Mouse (Mus musculus) MEL (cell line): ENCODE data around the gene Nudt22. TPM values are rescaled to one million over a fixed set of nuclear protein-coding genes. Genes with fewer than 3 reads are reported as not detected.

ENCODE experiments used
- DNase-seq: peaks from one replicate; pipeline ENCODE4 v3.0.0; 2011; ENCODE audit warnings: low read depth, low spot score
- H3K27ac ChIP-seq: 2 replicates; pipeline ENCODE4 v1.5.1; 2012; ENCODE audit warnings: low read depth, mild to moderate bottlenecking, control low read depth, low read length, moderate library complexity; ENCODE audit not compliant: control insufficient read depth
- H3K27me3 ChIP-seq, 2 experiments: fragments of 150-350 bp in 1 of 2; sonication (generic) in 1 of 2; 2 replicates each; pipeline ENCODE4 v1.6.1; 2012; ENCODE audit warnings: low read length in 2 of 2, mild to moderate bottlenecking in 2 of 2, improper control_type of control experiment in 1 of 2, moderate library complexity in 1 of 2; ENCODE audit not compliant: insufficient read depth in 2 of 2, control insufficient read depth in 1 of 2
- H3K36me3 ChIP-seq, 2 experiments: 2 replicates each; pipeline ENCODE4 v1.6.1; 2012 to 2014; ENCODE audit warnings: low read length in 2 of 2, improper control_type of control experiment in 1 of 2, inconsistent platforms in 1 of 2, mild to moderate bottlenecking in 1 of 2; ENCODE audit not compliant: insufficient read depth in 2 of 2, control insufficient read depth in 1 of 2
- H3K4me1 ChIP-seq, 2 experiments: fragments of 150-350 bp in 1 of 2; sonication (generic) in 1 of 2; 2 replicates each; pipeline ENCODE4 v1.6.1; 2012; ENCODE audit warnings: low read length in 2 of 2, improper control_type of control experiment in 1 of 2, mild to moderate bottlenecking in 1 of 2; ENCODE audit not compliant: insufficient read depth in 2 of 2, control insufficient read depth in 1 of 2
- H3K4me3 ChIP-seq, 2 experiments: fragments of 150-350 bp in 1 of 2; sonication (generic) in 1 of 2; 2 replicates each; pipeline ENCODE4 v1.5.1; 2012; ENCODE audit warnings: low read depth in 2 of 2, low read length in 2 of 2, mild to moderate bottlenecking in 2 of 2, moderate library complexity in 2 of 2, control low read depth in 1 of 2, improper control_type of control experiment in 1 of 2; ENCODE audit not compliant: control insufficient read depth in 1 of 2, insufficient read depth in 1 of 2
- H3K79me2 ChIP-seq: 2 replicates; pipeline ENCODE4 v1.6.1; 2012; ENCODE audit warnings: mild to moderate bottlenecking, low read length, moderate library complexity; ENCODE audit not compliant: control insufficient read depth, poor library complexity, insufficient read depth
- H3K9ac ChIP-seq: 2 replicates; pipeline ENCODE4 v1.6.1; 2012; ENCODE audit warnings: low read depth, mild to moderate bottlenecking, control low read depth, low read length, moderate library complexity; ENCODE audit not compliant: control insufficient read depth, poor library complexity, severe bottlenecking
- H3K9me3 ChIP-seq: fragments of 150-350 bp; sonication (generic); replicated peaks from 2 replicates; pipeline ENCODE4 v1.6.1; 2012; ENCODE audit warnings: mild to moderate bottlenecking, low read length, improper control_type of control experiment, moderate library complexity; ENCODE audit not compliant: insufficient read depth
- ELF1 ChIP-seq: IDR thresholded peaks from 2 replicates; pipeline ENCODE4 v1.6.1; 2014; ENCODE audit warnings: low read depth, mild to moderate bottlenecking, inconsistent platforms, low read length, improper control_type of control experiment, moderate library complexity
- EP300 ChIP-seq, 2 experiments: IDR thresholded peaks; 2 replicates each; pipeline ENCODE4 v1.6.1; 2011; ENCODE audit warnings: improper control_type of control experiment in 2 of 2, low read length in 2 of 2, low read depth in 1 of 2, mild to moderate bottlenecking in 1 of 2
- ETS1 ChIP-seq: IDR thresholded peaks from 2 replicates; pipeline ENCODE4 v1.6.1; 2012; ENCODE audit warnings: low read depth, mild to moderate bottlenecking, inconsistent platforms, low read length, improper control_type of control experiment, moderate library complexity
- GATA1 ChIP-seq: IDR thresholded peaks from 2 replicates; pipeline ENCODE4 v1.6.1; 2011; ENCODE audit warnings: low read depth, low read length, improper control_type of control experiment
- HCFC1 ChIP-seq: IDR thresholded peaks from 2 replicates; pipeline ENCODE4 v1.6.1; 2012; ENCODE audit warnings: low read depth, mild to moderate bottlenecking, inconsistent platforms, low read length, improper control_type of control experiment, moderate library complexity
- KAT2A ChIP-seq: conservative IDR thresholded peaks from 2 replicates; pipeline ENCODE4 v1.6.1; 2012; ENCODE audit warnings: low read depth, low read length, improper control_type of control experiment, inconsistent platforms
- MAZ ChIP-seq: IDR thresholded peaks from 2 replicates; pipeline ENCODE4 v1.6.1; 2012; ENCODE audit warnings: low read depth, mild to moderate bottlenecking, inconsistent platforms, low read length, improper control_type of control experiment
- MXI1 ChIP-seq: IDR thresholded peaks from 2 replicates; pipeline ENCODE4 v1.6.1; 2011; ENCODE audit warnings: mild to moderate bottlenecking, low read depth, low read length, improper control_type of control experiment
- MYC ChIP-seq: IDR thresholded peaks from 2 replicates; pipeline ENCODE4 v1.6.1; 2011; ENCODE audit warnings: low read depth, mild to moderate bottlenecking, low read length, improper control_type of control experiment, moderate library complexity
- NELFE ChIP-seq: IDR thresholded peaks from 2 replicates; pipeline ENCODE4 v1.6.1; 2011; ENCODE audit warnings: low read depth, low read length, improper control_type of control experiment
- NRF1 ChIP-seq: IDR thresholded peaks from 2 replicates; pipeline ENCODE4 v1.6.1; 2014; ENCODE audit warnings: low read depth, mild to moderate bottlenecking, inconsistent platforms, low read length, improper control_type of control experiment, moderate library complexity; ENCODE audit not compliant: poor library complexity, insufficient read depth, severe bottlenecking
- POLR2A ChIP-seq, 2 experiments: IDR thresholded peaks; 2 replicates each; pipeline ENCODE4 v1.6.1; 2011 to 2012; ENCODE audit warnings: low read length in 2 of 2, mild to moderate bottlenecking in 2 of 2, control low read depth in 1 of 2, improper control_type of control experiment in 1 of 2, low read depth in 1 of 2, moderate library complexity in 1 of 2; ENCODE audit not compliant: control insufficient read depth in 1 of 2, insufficient read depth in 1 of 2, poor library complexity in 1 of 2
- POLR2AphosphoS2 ChIP-seq: IDR thresholded peaks from 2 replicates; pipeline ENCODE4 v1.6.1; 2011; ENCODE audit warnings: low read length, improper control_type of control experiment
- SIN3A ChIP-seq: IDR thresholded peaks from 2 replicates; pipeline ENCODE4 v1.6.1; 2012; ENCODE audit warnings: low read length, improper control_type of control experiment, inconsistent platforms
- SMC3 ChIP-seq: IDR thresholded peaks from 2 replicates; pipeline ENCODE4 v1.6.1; 2011; ENCODE audit warnings: low read depth, low read length, improper control_type of control experiment
- TAL1 ChIP-seq: IDR thresholded peaks from 2 replicates; pipeline ENCODE4 v1.6.1; 2012; ENCODE audit warnings: mild to moderate bottlenecking, inconsistent platforms, low read length, moderate library complexity, mixed read lengths
- TBP ChIP-seq: IDR thresholded peaks from 2 replicates; pipeline ENCODE4 v1.8.0; 2011; ENCODE audit warnings: low read depth, low read length, improper control_type of control experiment
- TCF12 ChIP-seq: IDR thresholded peaks from 2 replicates; pipeline ENCODE4 v1.6.1; 2014; ENCODE audit warnings: low read depth, mild to moderate bottlenecking, inconsistent platforms, low read length, improper control_type of control experiment, moderate library complexity
- USF2 ChIP-seq, 2 experiments: IDR thresholded peaks; 2 replicates each; pipeline ENCODE4 v1.6.1; 2011 to 2012; ENCODE audit warnings: improper control_type of control experiment in 2 of 2, low read length in 2 of 2, borderline replicate concordance in 1 of 2, inconsistent platforms in 1 of 2, low read depth in 1 of 2, mild to moderate bottlenecking in 1 of 2; ENCODE audit not compliant: insufficient read depth in 1 of 2
- ZNF384 ChIP-seq: IDR thresholded peaks from 2 replicates; pipeline ENCODE4 v1.6.1; 2012; ENCODE audit warnings: low read depth, mild to moderate bottlenecking, inconsistent platforms, low read length, improper control_type of control experiment
- polyA plus RNA-seq, 2 experiments: library from polyadenylated mRNA; stranded (reverse) in 1 of 2; unstranded in 1 of 2; fragments of >175 nt in 1 of 2; fragments of >200 nt in 1 of 2; gene quantifications; 2 replicates each; pipeline versions ENCODE4 v1.2.1 to v1.2.4; 2012; ENCODE audit warnings: low replicate concordance in 2 of 2, low read depth in 1 of 2; ENCODE audit not compliant: insufficient read length in 2 of 2, insufficient read depth in 1 of 2, missing spikeins in 1 of 2
- total RNA-seq: library from RNA; depleted of rRNA; stranded (reverse); fragments of 300-350 nt; gene quantifications from 2 replicates; pipeline ENCODE4 v1.2.3, GENCODE M21; 2012

Gene Nudt22
- total and polyA plus RNA-seq, 3 experiments, result 30.8 to 32.1 TPM; not detected in 1

DNA sequence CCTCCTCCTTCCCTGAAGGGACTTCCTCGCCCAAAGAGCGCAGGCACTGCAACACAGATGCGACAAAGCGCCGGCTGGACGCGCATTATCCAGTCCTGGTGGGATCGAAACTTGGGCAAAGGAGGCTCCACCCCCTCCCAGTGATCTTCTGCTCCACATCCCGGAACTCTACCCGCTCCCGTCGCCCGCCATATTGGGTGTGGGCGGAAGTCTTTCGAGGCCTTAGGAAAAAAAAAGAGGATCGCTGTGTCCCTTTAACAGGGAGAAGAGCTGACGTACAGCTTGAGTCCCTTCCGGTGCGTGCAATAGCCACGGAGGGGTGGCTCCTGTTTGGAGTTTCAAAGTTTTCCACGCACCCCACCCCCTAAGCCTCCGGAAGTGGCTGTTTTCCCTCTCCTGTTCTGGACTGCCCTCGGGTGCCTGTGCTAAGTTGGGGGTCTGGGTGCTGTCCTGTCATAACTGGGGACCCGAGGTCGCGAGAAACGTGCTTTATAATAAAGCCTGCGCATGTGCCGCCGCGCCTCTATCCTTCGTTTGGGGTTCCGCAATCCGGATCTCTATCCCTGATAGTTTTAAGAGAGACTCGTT lies 44.4 kb downstream of the Nudt22 start:
- H3K9ac ChIP-seq, result peak overlapping the region; percentile 82
- no peaks in the 10 kb centered on the region for H3K9me3 ChIP-seq
- H3K27ac ChIP-seq, result peak overlapping the region; percentile 91
- peak; percentile 72; the same call in 1 of the 2 replicates for TF ChIP-seq MAZ
- no peak for TF ChIP-seq TAL1
- TF ChIP-seq TCF12, result peak; percentile 58; the same call in 1 of the 2 replicates
- peak; percentile 69; the same call in 1 of the 2 replicates for TF ChIP-seq KAT2A
- TF ChIP-seq ZNF384, result peak; percentile 98
- peak; percentile 95 for TF ChIP-seq HCFC1
- no peak for TF ChIP-seq SMC3
- peak; percentile 97 for TF ChIP-seq SIN3A
- TF ChIP-seq MXI1, result peak; percentile 85
- TF ChIP-seq TBP, result peak; percentile 70; the same call in 1 of the 2 replicates
- TF ChIP-seq ETS1, result peak; percentile 48; the same call in 1 of the 2 replicates
- peak; percentile 85; the same call in 1 of the 2 replicates for TF ChIP-seq POLR2AphosphoS2
- TF ChIP-seq ELF1, result peak; percentile 100
- no peak for TF ChIP-seq EP300 (IDR thresholded peaks at IDR 0.05; ENCODE audit: low read depth in 1 of 2, low read length in 2 of 2)
- peak; percentile 36 to 73; a peak in 2 of 4 replicates for TF ChIP-seq POLR2A (IDR thresholded peaks at IDR 0.05; ENCODE audit: control insufficient read depth in 1 of 2, insufficient read depth in 1 of 2, low read depth in 1 of 2, low read length in 2 of 2, poor library complexity in 1 of 2)
- peak; percentile 76 for TF ChIP-seq NRF1
- TF ChIP-seq GATA1, result 0 out of 2 replicates have a peak, but pooled peaks have one; percentile 11
- peak; percentile 52; the same call in 1 of the 2 replicates for TF ChIP-seq NELFE
- no peak for TF ChIP-seq USF2 (IDR thresholded peaks at IDR 0.05; ENCODE audit: borderline replicate concordance in 1 of 2, insufficient read depth in 1 of 2, low read depth in 1 of 2, low read length in 2 of 2)
- peak; percentile 67 for TF ChIP-seq MYC
- TF ChIP-seq, all 39 proteins: peak for 16
- no peaks in the 10 kb centered on the region for H3K27me3 ChIP-seq
- peaks cover 0 to 6% of the 10 kb centered on the region in 2 experiments; a peak in 1 of 4 replicates for H3K36me3 ChIP-seq
- 0 out of 4 replicates have a peak, but pooled peaks cover 0 to 6% of the 10 kb centered on the region in 2 experiments for H3K4me1 ChIP-seq
- H3K79me2 ChIP-seq, result peaks cover 1% of the 10 kb centered on the region; the same call in 1 of the 2 replicates
- peak overlapping the region; percentile 61 to 72 for H3K4me3 ChIP-seq
- DNase-seq, result peak; percentile 95
